Mouse (Mus musculus) heart, postnatal 25 days (tissue): ENCODE data around the gene Klrb1c. TPM values are rescaled to one million over a fixed set of nuclear protein-coding genes. Genes with fewer than 3 reads are reported as not detected.
"Not testable (repeated sequence)": the region's sequence is repeated elsewhere in the genome, so short reads cannot be mapped to it uniquely, and the experiment has no call there.

ENCODE experiments used
- DNase-seq: peaks from one replicate; pipeline ENCODE4 v3.0.0; 2022; ENCODE audit warnings: low spot score
- intact Hi-C: fragments of 180-260 bp; cut with DNase I; formaldehyde crosslinking; loops from one replicate; pipeline ENCODE4 v1.15.1; 2025
- total RNA-seq, 2 experiments: library from RNA; stranded (reverse); gene quantifications; 2 replicates each; pipeline ENCODE4 v1.2.3; 2021

Gene Klrb1c
- total RNA-seq, 2 experiments from 2014 or later: 0.28 TPM; not detected in 1

GRCm38 (mm10) chr6:128760416-128761143 is 28.4 kb downstream of the Klrb1c start:
- DNase-seq: peak; percentile 75
- intact Hi-C loops: not testable (repeated sequence)

GRCm38 (mm10) chr6:128760016-128760415 is 29.0 kb downstream of the Klrb1c start:
- intact Hi-C loops: not testable (repeated sequence)
- peak; percentile 78 for DNase-seq

- no peak for DNase-seq
- intact Hi-C loops: no loop called here
Measured at GRCm38 (mm10) chr6:128759221-128759950, 29.6 kb downstream of the Klrb1c start.

GRCm38 (mm10) chr6:128755402-128755763 is 33.6 kb downstream of the Klrb1c start:
- intact Hi-C loops: loop anchor here (2.0 kb wide), 1 partner anchor 123 kb away; no protein-coding TSS in a partner anchor
- not testable (repeated sequence) for DNase-seq

- not testable (repeated sequence) for DNase-seq
- intact Hi-C loops: loop anchor here (2.0 to 5.0 kb wide), 2 partner anchors 122 to 153 kb away; no protein-coding TSS in a partner anchor
Measured at GRCm38 (mm10) chr6:128754748-128755401, 34.1 kb downstream of the Klrb1c start.

- intact Hi-C loops: loop anchor here (2.0 to 5.0 kb wide), 2 partner anchors 121 to 152 kb away; no protein-coding TSS in a partner anchor
- not testable (repeated sequence) for DNase-seq
Measured at GRCm38 (mm10) chr6:128754265-128754664, 34.8 kb downstream of the Klrb1c start.

- intact Hi-C loops: loop anchor here (2.0 to 5.0 kb wide), 2 partner anchors 121 to 151 kb away; no protein-coding TSS in a partner anchor
- peak; percentile 38 for DNase-seq
Measured at GRCm38 (mm10) chr6:128753610-128754224, 35.3 kb downstream of the Klrb1c start.

GRCm38 (mm10) chr6:128747006-128747405 is 42.0 kb downstream of the Klrb1c start:
- DNase-seq, intact Hi-C loops: not testable (repeated sequence)

GRCm38 (mm10) chr6:128737445-128737844 is 51.6 kb downstream of the Klrb1c start:
- intact Hi-C loops: no loop called here
- DNase-seq: no peak

- DNase-seq: no peak
- intact Hi-C loops: no loop called here
Measured at GRCm38 (mm10) chr6:128736100-128736499, 52.9 kb downstream of the Klrb1c start.

- DNase-seq: no peak
- intact Hi-C loops: no loop called here
Measured at GRCm38 (mm10) chr6:128734896-128735295, 54.1 kb downstream of the Klrb1c start.

- intact Hi-C loops: no loop called here
- DNase-seq: no peak
Measured at GRCm38 (mm10) chr6:128733908-128734679, 54.9 kb downstream of the Klrb1c start.

GRCm38 (mm10) chr6:128732032-128732431 is 57.0 kb downstream of the Klrb1c start:
- intact Hi-C loops: no loop called here
- no peak for DNase-seq

Other genes with a start within 250 kb of the Klrb1c start
- not detected for gene A2ml1, start 207.6 kb downstream of the Klrb1c start, total RNA-seq
- not detected for gene Klrb1a, start 165.7 kb downstream of the Klrb1c start, total RNA-seq
- gene Clec2h, start 126.8 kb downstream of the Klrb1c start, total RNA-seq: under 1 TPM in 1 of 2 experiments, not detected in 1; 0.56 TPM
- gene Klrb1, start 66.2 kb downstream of the Klrb1c start, total RNA-seq: not detected
- not detected for gene Gm44511, start 37.1 kb upstream of the Klrb1c start, total RNA-seq
- gene Klrb1b, start 37.1 kb upstream of the Klrb1c start, total RNA-seq: under 1 TPM in 1 of 2 experiments, not detected in 1; 0.10 TPM
- gene Clec2i, start 98.4 kb upstream of the Klrb1c start, total RNA-seq: under 1 TPM in 1 of 2 experiments, not detected in 1; 0.23 TPM
- under 1 TPM; 0.28 to 0.42 TPM for gene BC035044, start 101.9 kb upstream of the Klrb1c start, total RNA-seq
- 1 to 10 TPM; 1.2 to 2.7 TPM for gene Clec2g, start 145.2 kb upstream of the Klrb1c start, total RNA-seq